Mouse (Mus musculus) heart, embryonic 14.5 days (tissue): ENCODE data around the gene Cpt1b. TPM values are rescaled to one million over a fixed set of nuclear protein-coding genes. Genes with fewer than 3 reads are reported as not detected.

Source experiments
- ATAC-seq: fragments of 200-750 bp; cut with Nextera tagmentation; 2 replicates; pipeline ENCODE4 v1.8.0; 2017; ENCODE audit warnings: low read depth, moderate TSS enrichment; ENCODE audit not compliant: insufficient number of reproducible peaks, insufficient read depth, low FRiP score
- H3K27ac ChIP-seq, 2 experiments: fragments of 200-500 bp in 1 of 2; fragments of 300-500 bp in 1 of 2; sonication (generic) in 1 of 2; replicated peaks in 1 of 2; 2 replicates each; pipeline ENCODE4 v1.5.1; 2012 to 2014; ENCODE audit warnings: low read depth in 2 of 2, low read length in 2 of 2, control low read depth in 1 of 2, mild to moderate bottlenecking in 1 of 2, mixed read lengths in 1 of 2; ENCODE audit not compliant: control insufficient read depth in 1 of 2, insufficient read depth in 1 of 2
- H3K27me3 ChIP-seq: fragments of 300-500 bp; sonication (generic); 2 replicates; pipeline ENCODE4 v1.6.1; 2014; ENCODE audit warnings: mild to moderate bottlenecking, low read length, control low read depth; ENCODE audit not compliant: control insufficient read depth, insufficient read depth
- H3K36me3 ChIP-seq: fragments of 300-500 bp; sonication (generic); 2 replicates; pipeline ENCODE4 v1.6.1; 2014; ENCODE audit warnings: mild to moderate bottlenecking, control low read depth, low read length, mixed read lengths; ENCODE audit not compliant: control insufficient read depth, insufficient read depth
- H3K4me1 ChIP-seq, 2 experiments: fragments of 200-500 bp in 1 of 2; fragments of 300-500 bp in 1 of 2; sonication (generic) in 1 of 2; 2 replicates each; pipeline ENCODE4 v1.6.1; 2012 to 2014; ENCODE audit warnings: low read length in 2 of 2, control low read depth in 1 of 2, mixed read lengths in 1 of 2; ENCODE audit not compliant: control insufficient read depth in 2 of 2, insufficient read depth in 2 of 2
- H3K4me2 ChIP-seq: fragments of 300-500 bp; sonication (generic); 2 replicates; pipeline ENCODE4 v1.6.1; 2014; ENCODE audit warnings: mild to moderate bottlenecking, low read length
- H3K4me3 ChIP-seq, 2 experiments: fragments of 200-500 bp in 1 of 2; fragments of 300-500 bp in 1 of 2; sonication (generic) in 1 of 2; 2 replicates each; pipeline ENCODE4 v1.5.1; 2012 to 2014; ENCODE audit warnings: low read length in 2 of 2, mild to moderate bottlenecking in 2 of 2, control low read depth in 1 of 2, low read depth in 1 of 2, moderate library complexity in 1 of 2; ENCODE audit not compliant: control insufficient read depth in 1 of 2, insufficient read depth in 1 of 2
- H3K9ac ChIP-seq: fragments of 300-500 bp; sonication (generic); 2 replicates; pipeline ENCODE4 v1.6.1; 2014; ENCODE audit warnings: mild to moderate bottlenecking, low read length
- H3K9me3 ChIP-seq: fragments of 300-500 bp; sonication (generic); 2 replicates; pipeline ENCODE4 v1.6.1; 2016; ENCODE audit warnings: low read length, control low read depth; ENCODE audit not compliant: control insufficient read depth
- WGBS: fragments of 180-500 bp; shearing (Covaris S2); extraction: QIAGEN DNeasy Blood & Tissue Kit; methylation state at CpG from one replicate; pipeline ENCODE4 v1.1.7; 2014; 5-methylcytosine and 5-hydroxymethylcytosine counted together
- polyA plus RNA-seq: library from polyadenylated mRNA; unstranded; fragments of >200 nt; fragmentation: Nextera tagmentation; extraction: Ambion mirVana; gene quantifications from 2 replicates; pipeline ENCODE4 v1.2.1, GENCODE M21; 2014

Cpt1b gene
- polyA plus RNA-seq, 1 experiment from 2014 or later: 190 TPM

GRCm38 (mm10) chr15:89426716-89427115, 1.1 kb upstream of the Cpt1b start:
- Histone ChIP-seq H3K4me3 (no peak overlapping the region), H3K9ac (peak overlapping the region; percentile 54), H3K27me3 (no peaks in the 10 kb centered on the region), H3K9me3 (no peaks in the 10 kb centered on the region), H3K36me3 (peaks cover 54% of the 10 kb centered on the region), H3K4me2 (no peak overlapping the region), H3K4me1 (peaks cover 25 to 41% of the 10 kb centered on the region in 2 experiments), H3K27ac (peak overlapping the region; percentile 99 to 100)
- no peak for ATAC-seq
- 73% methylated on average over 10 of the region's 10 CpGs for WGBS

DNA sequence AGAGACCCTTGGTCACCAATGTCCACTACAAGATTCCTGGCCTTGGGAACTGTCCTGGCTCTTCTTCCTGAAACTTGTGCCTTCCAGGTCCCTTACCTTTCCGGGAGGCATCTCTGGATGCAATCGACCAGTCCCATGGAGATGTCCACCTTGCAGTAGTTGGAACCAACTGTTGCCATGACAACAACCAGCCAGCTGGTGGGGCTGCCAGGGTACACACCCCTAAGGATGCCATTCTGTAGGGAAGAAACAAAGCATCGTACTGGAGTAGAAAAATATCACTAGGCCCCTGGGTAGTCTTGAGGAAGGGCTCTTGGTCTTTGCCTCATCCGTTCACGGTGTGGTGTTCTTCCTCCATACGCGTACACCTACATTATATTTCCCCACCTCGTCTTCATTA, 1.0 kb downstream of the Cpt1b start:
- Histone ChIP-seq H3K27me3 (no peaks in the 10 kb centered on the region), H3K4me2 (peak overlapping the region; percentile 75), H3K36me3 (peaks cover 73% of the 10 kb centered on the region), H3K4me1 (peaks cover 25 to 38% of the 10 kb centered on the region in 2 experiments), H3K9me3 (no peaks in the 10 kb centered on the region), H3K9ac (peak overlapping the region; percentile 95), H3K4me3 (peak overlapping the region; percentile 51 to 61), H3K27ac (peak overlapping the region; percentile 60 to 99; a peak in 3 of 4 replicates)
- ATAC-seq: no peak
- 78% methylated on average over 8 of the region's 8 CpGs for WGBS

- Histone ChIP-seq H3K27me3 (no peaks in the 10 kb centered on the region), H3K36me3 (peaks cover 87% of the 10 kb centered on the region), H3K4me3 (no peak overlapping the region), H3K4me1 (peaks cover 19 to 27% of the 10 kb centered on the region in 2 experiments), H3K27ac (no peak overlapping the region), H3K9ac (no peak overlapping the region), H3K4me2 (no peak overlapping the region), H3K9me3 (no peaks in the 10 kb centered on the region)
- ATAC-seq: no peak
- 95% methylated on average over 9 of the region's 9 CpGs for WGBS
These were observed 3.7 kb downstream of the Cpt1b start for GRCm38 (mm10) chr15:89421938-89422337.

- H3K27ac ChIP-seq: peak overlapping the region; percentile 87
- WGBS: 27% methylated on average over 8 of the region's 8 CpGs
- H3K4me2 ChIP-seq: peak overlapping the region; percentile 12
- peaks cover 43% of the 10 kb centered on the region for H3K36me3 ChIP-seq
- H3K4me1 ChIP-seq: peaks cover 9 to 11% of the 10 kb centered on the region in 2 experiments; a peak in 3 of 4 replicates
- no peak overlapping the region; the same call in 1 of the 2 replicates for H3K9ac ChIP-seq
- H3K4me3 ChIP-seq: no peak overlapping the region
- peak; percentile 62; the same call in 1 of the 2 replicates for ATAC-seq
- no peaks in the 10 kb centered on the region for H3K9me3 ChIP-seq
- H3K27me3 ChIP-seq: no peaks in the 10 kb centered on the region
These were observed 10.4 kb downstream of the Cpt1b start for GRCm38 (mm10) chr15:89415282-89415681.

DNA sequence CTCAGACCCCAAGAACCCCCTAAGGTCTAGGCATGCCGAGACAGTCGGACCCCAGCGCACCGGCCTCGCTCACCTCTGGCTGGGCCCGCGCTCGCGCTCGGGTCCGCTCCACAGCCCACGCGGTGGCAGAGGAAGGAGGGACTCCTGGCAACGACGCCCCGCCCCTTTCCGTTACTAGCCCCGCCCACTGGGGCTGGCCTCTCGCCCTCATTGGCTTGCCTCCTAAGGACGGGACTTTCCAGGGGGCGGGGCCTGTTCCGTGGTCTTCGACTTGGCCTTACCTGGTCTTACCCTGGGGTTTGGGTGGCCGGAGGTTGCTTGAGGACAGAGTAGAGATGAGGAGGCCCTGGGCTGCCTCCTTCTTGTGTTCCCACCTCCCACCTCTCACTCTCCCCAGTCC, 15.5 kb downstream of the Cpt1b start, which contains the start of gene Syce3:
Syce3 (minus strand) TSS at position 386 of the 400 bp plus-strand sequence.
- H3K9me3 ChIP-seq: peaks cover 10% of the 10 kb centered on the region; the same call in 1 of the 2 replicates
- H3K27me3 ChIP-seq: no peaks in the 10 kb centered on the region
- no peaks in the 10 kb centered on the region for H3K36me3 ChIP-seq
- H3K9ac ChIP-seq: no peak within 1 kb of the TSS
- H3K4me2 ChIP-seq: no peak within 1 kb of the TSS
- H3K4me3 ChIP-seq: no peak within 1 kb of the TSS
- ATAC-seq: peak; percentile 39; the same call in 1 of the 2 replicates
- peaks cover 0 to 4% of the 10 kb centered on the region in 2 experiments; a peak in 1 of 4 replicates for H3K4me1 ChIP-seq
- no peak within 1 kb of the TSS for H3K27ac ChIP-seq
- 79% methylated on average over 24 of the region's 24 CpGs for WGBS

DNA sequence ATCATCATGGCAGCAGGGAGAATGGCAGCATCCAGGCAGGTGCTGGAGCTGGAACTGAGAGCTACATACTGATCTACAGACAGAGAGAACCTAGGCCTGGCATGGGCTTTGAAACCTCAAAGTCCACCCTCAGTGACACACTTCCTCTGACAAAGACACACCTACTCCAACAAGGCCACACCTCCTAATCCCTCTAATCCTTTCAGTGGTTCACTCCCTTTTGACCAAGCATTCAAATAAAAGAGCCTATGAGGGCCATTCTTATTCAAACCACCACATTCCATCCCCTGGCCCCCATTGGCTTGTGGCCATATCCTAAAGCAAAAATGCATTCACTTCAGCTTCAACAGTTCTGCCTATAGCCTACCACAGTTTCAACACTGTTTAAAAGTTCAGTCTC, 19.0 kb downstream of the Cpt1b start:
- Histone ChIP-seq H3K36me3 (no peaks in the 10 kb centered on the region), H3K4me1 (no peaks in the 10 kb centered on the region), H3K27me3 (no peaks in the 10 kb centered on the region), H3K4me3 (no peak overlapping the region), H3K9me3 (peaks cover 10% of the 10 kb centered on the region; the same call in 1 of the 2 replicates), H3K4me2 (no peak overlapping the region), H3K27ac (no peak overlapping the region), H3K9ac (no peak overlapping the region)
- no peak for ATAC-seq

DNA sequence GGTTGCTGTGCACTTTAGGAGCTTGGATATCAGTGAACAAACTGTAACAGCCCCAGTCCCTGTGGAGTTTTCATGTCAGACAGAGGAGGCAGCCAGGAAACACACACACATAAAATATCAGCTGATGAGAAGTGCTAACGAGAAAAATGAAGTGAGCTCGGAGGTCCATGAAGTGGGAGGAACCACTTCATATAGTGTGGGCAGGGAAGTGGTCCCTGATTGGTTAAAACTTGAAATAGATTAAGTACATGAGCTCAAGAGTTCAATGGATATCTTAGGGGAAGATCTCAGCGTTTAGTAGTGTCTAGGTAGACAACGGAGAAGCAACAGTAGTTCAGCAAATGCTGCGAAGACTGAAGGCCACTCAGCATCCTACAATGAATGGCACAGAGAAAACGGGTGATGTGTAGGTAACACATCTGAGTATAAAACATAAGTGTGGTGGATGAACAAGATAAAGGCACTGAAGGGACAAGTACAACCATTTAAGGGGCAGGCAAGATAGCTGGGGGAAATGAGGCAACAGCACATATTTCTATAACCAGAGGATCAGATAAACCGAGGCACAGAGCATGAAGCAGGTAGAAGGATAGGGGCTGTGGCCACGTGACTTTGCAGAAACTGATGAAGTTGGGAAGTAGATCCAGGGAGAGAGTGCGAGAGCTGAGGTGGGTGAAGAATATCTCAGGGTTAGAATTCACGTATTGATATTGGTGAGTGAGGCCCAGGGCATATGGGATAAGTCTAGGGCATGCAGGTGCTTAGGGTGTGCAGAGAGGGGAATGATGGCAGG, 20.6 kb downstream of the Cpt1b start:
- no peak overlapping the region for H3K9ac ChIP-seq
- no peaks in the 10 kb centered on the region for H3K27me3 ChIP-seq
- H3K4me2 ChIP-seq: no peak overlapping the region
- H3K9me3 ChIP-seq: peaks cover 10% of the 10 kb centered on the region; the same call in 1 of the 2 replicates
- no peaks in the 10 kb centered on the region for H3K36me3 ChIP-seq
- no peak overlapping the region for H3K27ac ChIP-seq
- ATAC-seq: no peak
- H3K4me1 ChIP-seq: no peaks in the 10 kb centered on the region
- WGBS: 70% methylated on average over 10 of the region's 10 CpGs
- no peak overlapping the region for H3K4me3 ChIP-seq
